Mouse (Mus musculus) layer of hippocampus, adult 9-10 months (tissue): ENCODE data around the gene Gm17482.

Source experiments
- DNase-seq: peaks from one replicate; pipeline ENCODE4 v3.0.0; 2022; ENCODE audit warnings: low spot score

The Gm17482 gene

DNA sequence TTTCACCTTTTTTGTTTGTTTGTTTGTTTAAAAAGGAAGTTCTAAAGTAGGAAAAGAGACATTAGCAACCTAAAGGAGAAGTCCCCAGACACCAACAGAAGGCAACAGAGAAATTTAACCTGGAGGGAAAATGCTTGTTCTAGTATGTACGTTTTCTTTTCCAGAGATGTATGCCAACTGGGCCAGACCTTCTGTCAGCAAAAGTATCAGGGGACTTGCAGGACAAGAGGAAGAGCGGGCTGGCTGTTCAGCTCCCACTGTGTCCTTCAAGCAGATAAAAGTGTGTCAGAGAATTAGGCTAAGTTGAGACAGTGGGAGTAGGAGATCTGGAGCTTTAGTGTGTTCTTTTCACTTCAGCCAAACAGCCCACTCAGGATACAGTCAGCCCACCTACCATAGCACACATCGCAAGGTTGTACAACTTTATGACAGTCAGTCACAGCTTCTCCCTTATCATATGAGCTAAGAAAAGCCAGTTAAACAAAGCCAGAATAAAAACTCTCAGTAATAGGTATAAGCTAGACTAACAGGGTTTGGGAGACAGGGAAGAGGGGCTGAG lies 18.4 kb downstream of the Gm17482 start:
- DNase-seq: no peak

DNA sequence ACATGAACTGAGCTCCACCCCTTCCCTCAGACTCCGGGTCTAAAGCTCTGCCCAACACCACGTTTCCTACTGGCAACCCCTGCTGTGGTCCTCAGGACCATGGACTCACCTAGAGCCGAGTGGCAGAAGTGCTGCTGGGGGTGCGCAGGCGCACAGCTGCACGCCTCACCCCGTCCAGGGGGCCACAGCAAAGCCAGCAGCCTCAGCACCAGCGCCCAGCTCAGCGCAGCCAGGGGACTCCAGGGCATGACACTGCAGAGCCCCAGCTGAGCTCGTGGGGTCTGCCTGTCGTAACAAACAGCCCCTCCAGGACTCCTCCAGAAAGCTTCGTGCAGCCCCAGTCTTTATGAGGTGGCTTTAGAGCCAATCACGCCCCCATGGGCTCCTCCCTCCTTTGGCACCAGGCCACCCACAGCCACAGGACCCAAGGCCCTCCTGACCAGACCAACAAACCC lies 24.4 kb downstream of the Gm17482 start:
- no peak for DNase-seq

DNA sequence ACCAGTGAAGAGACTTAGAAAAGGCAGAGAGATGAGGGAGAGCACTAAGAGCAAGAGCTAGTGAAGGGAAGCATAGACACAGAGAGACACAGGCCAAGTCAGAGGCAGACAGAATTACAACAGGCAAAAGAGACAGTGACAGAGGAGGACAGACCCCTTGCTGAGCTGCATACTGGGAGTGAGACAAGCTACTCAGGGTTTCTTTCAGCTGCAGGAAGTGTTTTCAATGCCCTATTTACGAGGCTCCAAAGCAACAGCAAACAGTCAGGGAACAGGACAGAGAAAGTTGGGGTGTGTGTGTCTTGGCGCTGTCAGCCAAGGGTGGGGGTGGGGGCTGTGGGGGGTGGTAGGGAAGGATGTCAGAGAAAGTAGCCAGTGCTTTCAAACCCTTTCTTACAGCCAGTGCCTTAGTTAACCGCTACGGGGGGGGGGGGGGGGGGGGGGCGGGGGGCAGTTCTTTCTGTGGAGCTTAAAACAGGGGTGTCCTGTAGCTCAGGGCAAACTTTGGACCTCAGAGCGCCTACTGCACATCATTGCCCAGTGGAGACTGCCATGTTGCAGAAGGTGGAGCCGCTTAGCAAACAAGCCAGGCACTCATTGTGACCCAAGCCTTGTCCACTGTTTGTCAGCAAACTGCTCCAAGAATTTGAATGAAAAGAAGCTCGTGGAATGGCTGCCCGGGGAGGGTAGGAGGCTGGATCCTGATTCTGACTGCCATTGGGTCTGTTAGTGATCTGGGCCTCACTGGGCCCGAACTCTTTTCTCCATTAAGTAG lies 25.1 kb downstream of the Gm17482 start, which contains the start of gene Timp4:
Gene Timp4, minus strand, starts transcription at position 107 of the 775 bp plus-strand sequence.
- no peak for DNase-seq

DNA sequence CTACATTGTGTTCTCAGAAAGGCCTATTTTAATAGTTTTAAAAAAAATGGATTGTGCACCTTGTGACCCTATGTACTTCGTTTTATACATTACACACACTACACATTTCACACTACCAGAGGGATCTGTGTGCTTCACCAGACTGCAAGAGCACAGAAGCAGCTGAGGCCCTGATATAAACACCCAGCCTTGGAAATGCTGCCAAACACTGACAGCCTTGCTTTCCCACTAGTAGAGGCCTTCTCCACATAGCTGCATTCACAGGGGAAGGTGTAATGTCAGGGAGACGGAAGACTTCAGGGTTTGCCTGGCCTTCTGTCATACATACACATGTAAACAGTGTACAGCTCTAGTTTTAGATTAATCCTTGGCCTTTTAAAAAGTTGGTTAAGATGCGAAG lies 28.0 kb downstream of the Gm17482 start:
- no peak for DNase-seq

DNA sequence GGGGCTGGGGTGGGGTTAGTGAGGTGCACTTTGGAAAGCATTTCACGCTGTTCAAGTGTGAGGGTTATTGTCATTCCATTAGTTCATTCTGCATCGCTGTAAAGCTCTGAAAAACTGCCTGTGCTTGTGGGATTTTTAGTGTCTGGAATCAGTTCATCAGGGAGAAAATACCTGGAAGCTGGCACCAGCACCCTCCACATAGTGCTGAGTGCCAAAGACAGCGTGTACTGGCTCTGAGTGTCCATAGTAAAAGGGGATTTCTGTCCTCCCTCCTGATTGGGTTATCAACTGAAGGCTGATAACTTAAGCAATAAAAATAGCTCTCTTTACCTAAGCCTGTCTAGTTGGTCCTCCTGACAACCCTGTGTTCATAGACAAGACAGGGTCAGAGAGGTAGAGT lies 33.4 kb downstream of the Gm17482 start:
- no peak for DNase-seq

DNA sequence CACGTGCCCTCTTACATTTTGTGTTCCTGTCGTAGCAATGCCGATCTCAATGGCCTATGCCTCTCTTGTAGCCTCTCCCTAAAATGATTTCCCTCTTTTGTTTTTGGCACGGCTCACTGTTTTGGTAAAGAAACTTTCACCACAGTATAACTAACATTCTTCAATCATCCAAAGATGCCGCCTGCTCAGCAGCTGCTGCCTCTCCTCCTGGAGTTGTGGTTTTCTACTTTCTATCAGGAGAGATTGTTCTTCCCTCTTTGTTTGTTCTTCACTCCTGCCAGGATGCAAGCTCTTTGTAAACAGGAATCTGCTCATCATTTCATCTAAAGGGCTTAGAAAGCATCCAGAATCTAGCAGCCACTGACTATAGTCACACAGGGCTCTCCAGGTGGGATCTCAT lies 39.6 kb downstream of the Gm17482 start:
- DNase-seq: no peak

DNA sequence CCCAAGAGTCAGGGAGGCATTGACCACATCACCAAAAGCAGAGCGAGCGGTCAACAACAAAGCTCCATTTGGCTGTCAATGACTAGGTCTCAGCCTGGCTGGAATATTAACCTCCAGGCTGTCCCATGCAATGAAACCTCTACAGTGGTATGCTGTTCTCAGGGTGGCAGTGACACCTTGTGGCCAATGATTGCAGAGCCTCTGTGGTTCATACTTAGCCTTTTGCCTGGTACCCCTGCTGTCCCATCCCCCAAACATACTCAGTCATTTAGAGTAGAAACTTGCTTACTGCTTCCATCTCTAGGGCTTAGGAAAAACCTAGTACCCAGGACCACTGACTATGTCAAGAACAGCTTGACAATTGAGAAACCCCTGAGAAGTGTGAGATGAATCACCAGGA lies 40.8 kb downstream of the Gm17482 start:
- DNase-seq: peak; percentile 70

DNA sequence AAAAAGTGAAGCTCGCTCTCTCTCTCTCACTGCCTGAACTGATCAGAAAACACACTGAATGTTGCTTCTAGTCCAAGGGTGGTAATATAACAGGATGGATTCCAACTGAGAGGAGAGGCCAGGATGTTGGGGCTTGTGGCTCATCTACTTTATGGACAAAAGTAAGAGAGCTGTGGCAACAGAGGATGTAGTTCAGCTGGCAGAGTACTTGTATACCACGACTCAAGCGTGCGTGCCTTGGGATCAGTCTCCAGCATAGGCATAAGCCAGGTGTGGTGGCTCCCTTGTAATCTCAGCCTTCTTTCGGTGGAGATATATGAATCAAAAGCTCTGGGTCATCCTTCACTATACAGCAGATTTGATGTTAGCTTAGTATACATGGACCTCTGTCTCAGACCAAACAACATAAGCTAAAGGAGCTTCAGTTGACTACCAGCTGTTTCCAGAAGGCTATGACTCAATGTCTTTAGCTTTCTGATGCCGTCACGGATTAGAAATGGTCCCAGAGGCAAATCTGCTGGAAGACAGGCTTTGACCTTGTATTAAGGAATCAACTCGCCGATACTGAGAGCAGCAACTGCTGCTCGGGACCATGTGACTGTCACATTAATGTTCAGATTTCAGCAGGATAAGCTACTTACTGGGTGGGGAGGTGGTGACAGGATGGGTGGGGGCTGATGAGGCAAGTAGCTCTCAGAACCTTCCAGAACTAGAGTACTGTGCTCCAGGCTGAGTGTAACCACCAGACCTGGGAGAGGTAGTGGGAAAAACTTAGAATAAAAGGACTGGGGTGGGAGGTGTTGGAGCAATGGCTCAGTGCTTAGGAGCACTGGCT lies 41.6 kb downstream of the Gm17482 start:
- DNase-seq: no peak

DNA sequence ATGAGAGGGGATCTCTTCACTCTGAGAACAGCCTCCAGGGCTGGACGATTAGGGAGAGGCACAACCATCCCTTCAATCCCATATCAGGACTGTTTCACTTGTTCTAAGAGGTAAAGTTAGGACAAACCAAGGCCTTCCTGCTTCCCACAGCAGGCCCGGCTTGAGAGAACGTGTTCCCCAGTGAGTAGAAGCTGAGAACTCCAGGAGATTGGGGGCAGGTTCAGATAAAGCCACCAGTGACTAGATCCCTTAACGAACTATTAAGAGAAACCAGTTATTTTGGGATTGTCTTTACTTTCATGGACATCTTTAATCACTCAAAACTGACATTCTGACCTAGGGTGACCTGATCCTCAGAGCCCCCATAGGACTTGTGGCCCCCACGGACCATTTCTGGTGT lies 42.4 kb downstream of the Gm17482 start:
- no peak for DNase-seq

DNA sequence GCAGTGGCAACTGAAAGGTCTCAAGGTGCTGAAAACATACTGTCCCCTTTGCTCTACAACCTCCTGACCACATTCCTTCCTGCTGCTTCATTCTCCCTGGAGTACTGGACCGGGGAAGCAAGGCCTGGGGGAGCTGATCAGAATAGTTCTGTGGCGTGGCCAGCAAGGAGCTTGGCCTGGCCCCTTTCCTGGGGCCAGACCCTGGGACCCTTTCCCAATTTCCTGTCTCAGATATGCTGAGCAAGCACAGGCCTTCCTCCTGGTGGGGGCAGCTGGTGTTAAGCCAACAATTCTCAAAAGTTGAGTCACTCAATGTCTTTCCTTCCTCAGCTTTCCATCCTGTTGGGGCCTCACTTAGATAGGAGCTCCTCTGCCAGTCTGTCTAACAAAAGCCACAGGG lies 42.9 kb downstream of the Gm17482 start:
- no peak for DNase-seq

DNA sequence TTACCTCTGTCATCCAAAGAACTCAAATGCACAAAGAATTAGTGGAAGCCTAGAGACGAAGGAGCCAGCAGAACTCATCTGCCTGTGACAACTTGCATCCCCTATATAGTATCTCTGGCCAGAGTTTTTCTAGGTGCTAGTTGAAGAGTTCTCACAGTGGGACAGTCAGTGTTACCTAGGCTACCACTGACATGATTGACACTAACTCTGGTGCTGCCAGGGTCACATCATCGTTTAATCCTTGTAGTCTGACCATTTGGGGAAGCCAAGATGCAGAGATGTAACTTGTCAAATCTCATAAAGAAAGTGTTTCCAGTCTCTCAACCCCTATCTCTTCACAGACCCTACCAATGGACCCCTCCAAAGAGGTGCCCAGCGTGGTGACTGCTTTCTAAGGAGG lies 44.2 kb downstream of the Gm17482 start:
- DNase-seq: no peak

DNA sequence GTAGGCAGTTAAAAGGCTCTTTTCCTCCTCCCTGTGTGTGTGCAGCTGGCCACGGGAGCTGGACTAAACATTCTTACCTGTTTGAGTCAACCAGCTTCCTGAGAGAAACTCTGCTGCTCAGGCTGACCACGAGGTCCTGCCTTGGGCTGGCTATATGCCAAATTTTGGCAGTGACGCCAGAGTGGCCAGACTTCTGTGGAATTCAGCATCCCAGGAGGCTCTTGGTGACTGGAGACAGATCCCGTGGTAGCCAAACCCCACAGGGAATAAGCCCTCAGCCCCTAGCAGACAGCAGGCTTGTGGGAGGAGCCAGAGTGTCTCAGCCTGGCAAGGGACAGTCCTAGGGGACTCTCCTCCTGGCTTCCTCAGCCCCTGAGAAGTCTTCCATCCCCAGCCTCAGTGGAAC lies 44.7 kb downstream of the Gm17482 start:
- DNase-seq: no peak

DNA sequence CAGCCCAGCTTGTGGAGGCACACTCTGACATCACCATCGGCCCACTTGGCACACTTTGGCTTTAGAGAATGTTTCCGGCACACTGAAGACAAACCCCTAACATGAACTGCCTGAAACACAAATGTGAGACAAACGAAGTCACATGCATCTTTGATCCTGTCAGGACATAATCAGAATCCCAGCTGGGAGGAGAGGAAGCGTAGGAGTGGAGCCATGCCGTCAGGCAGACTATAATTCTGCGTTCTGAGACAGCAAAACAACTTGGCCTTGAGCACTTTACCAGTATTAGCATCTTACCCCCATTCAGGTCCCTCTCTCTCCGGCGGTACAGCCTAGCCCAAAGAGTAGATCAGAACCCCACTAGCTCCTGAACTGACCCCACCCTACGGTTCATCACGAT lies 46.2 kb downstream of the Gm17482 start:
- DNase-seq: no peak

DNA sequence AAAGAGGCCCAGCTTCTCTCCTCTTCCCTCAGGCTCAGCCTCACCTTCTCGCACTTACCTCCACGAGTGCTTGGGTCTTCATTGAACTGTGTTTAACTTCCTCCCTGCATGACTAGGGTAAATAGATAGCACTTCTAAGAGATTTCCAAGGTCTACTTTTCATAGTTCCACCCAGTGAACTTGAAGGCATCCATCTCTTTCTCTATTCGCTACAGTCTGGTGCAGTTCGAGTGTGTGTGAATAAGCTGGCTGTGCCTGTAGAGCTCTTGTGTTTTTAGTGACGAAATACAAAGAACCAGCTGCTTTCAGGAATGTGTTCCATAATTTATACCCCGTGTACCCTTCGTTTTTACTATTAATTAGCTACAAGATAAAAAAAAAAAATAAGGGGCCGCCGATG lies 47.6 kb downstream of the Gm17482 start:
- DNase-seq: no peak

DNA sequence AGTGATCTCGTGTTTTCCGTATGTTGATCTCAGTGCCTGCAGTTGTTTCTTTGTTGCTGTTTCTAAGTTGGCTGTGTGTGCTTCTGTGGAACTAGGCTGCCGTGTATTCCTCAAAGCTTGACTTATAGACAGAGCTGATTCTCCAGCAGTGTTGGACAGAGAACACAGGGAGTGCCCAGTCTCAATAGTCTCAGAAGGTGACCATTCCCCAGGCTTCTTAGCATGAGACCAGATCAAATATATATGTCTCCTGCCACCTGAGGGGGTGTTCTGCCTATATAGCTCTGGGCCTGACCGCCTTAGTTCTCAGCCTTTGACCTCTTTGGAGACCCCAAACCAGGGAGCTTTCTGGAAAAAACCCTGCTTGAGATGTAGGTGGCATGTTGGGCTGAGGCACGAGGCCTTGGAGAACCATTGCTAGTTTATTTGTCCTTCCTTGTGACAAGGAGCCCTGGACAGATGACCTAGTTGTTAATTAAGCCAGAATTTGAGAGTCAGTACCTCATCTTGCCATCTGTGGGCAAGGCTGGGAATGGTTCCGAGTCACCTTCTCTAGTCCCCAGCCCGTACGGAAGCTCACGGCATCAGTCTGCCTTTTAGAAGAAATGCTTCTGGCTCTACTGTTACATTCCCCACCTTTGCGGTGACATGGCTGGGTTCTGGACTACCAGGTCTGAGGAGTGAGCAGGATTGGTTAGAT lies 48.1 kb downstream of the Gm17482 start:
- no peak for DNase-seq

DNA sequence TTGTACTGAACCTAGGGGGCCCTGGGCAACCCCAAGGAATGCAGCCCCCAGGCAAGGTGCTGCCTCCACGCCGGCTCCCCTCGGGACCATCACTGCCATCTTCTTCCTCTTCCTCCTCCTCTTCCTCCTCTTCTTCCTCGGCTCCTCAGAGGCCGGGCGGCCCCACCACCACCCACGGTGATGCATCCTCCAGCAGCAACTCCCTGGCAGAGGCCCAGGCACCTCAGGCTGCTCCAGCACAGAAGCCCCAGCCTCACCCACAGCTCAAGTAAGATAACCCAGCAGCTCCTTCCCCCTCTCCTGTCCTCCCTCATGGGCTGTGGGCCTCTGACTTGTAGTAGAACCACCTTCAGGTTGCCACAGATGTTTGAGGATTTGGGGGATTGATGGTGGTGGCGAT lies 50.9 kb downstream of the Gm17482 start:
- DNase-seq: no peak

DNA sequence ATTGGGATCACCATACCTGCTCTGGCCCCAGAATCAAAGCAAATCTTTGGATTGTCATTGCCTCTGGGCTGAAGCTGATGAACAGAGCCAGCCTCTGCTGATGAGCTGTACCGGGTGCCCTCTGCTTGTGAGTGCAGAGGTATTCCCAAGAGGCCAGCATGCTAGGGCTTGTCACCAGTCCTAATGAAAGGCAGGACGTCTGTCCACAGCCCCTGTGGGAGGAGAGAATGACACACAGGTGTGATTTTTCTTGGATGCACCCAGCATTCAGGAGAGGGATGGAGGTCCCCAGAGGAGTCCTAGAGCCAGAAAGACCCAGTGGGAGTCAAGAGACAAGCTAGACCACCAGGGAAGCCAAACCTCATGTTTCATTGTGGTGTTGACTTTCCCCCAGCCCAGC lies 52.5 kb downstream of the Gm17482 start:
- DNase-seq: no peak

DNA sequence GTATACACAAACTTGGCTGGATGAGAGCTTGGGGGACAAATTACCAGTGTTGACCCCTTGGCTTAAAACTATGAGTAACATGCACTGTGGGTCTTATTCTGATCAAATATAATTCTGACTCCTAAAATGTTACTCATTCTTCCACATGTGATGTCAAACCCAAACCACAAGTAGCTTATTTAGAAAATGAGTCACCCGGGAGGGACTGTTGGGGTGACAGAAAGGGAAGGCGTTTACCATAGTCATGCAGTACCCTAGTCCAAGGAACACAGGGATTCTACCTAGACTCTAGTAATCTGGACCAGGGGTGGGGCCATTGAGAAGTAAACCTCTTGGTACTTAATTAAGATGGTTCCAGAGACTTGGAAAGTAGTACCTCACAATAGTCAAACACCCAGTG lies 57.0 kb downstream of the Gm17482 start:
- DNase-seq: no peak

DNA sequence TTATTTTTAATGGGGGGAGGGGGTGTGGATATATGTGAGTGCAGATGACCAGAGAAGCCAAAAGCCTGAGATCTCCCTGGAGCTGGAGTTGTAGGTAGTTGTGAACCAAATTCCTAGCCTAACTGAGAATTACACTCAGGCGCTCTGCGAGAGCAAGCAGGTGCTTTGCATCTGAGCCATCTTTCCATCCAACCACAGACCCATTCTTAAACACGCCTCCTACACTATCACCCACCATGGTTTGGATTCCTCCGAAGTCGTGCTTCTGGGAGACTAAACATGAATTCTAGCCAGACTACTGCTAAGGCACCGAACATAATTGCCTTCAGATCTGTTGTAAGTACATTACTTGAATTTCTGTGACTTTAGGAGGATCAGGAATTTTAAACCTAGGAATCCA lies 59.3 kb downstream of the Gm17482 start:
- DNase-seq: no peak

DNA sequence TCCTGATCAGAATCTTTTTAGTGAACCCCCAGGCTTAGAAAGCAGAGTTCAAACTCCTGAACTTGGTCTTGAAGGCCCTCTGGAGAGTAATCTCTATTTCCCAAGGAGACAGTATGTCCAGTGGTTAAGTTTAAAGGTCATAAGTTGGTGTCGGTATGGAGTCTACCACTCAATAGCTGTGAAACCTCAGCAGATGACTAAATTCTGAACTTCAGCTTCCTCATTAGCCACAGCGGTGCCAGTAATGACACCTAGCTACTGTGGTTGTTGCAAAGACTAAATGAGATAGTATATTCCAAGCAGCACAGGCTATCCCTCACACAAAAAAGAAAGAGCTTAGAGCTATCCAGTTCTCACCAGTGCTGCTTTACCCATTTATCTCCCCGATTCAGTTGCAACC lies 61.1 kb downstream of the Gm17482 start:
- no peak for DNase-seq

DNA sequence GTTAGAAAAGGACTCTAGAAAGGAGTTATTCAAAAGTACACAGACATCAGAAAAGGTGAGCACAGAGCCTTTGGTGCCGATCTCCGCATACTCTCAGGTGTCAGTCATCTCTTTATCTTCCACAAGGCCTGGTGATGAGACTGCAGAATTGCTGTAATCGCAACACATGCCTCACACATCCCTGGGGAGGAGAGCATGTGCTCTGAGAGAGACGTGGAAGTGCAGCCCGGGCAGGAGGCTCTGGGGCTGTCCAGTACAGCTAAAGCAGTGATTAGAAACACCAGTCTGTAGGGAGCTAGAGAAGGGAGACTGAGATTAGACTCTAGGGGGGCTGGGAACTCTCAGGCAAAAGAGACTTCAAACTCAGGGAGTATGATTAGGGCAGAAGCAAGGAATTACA lies 63.4 kb downstream of the Gm17482 start:
- no peak for DNase-seq

DNA sequence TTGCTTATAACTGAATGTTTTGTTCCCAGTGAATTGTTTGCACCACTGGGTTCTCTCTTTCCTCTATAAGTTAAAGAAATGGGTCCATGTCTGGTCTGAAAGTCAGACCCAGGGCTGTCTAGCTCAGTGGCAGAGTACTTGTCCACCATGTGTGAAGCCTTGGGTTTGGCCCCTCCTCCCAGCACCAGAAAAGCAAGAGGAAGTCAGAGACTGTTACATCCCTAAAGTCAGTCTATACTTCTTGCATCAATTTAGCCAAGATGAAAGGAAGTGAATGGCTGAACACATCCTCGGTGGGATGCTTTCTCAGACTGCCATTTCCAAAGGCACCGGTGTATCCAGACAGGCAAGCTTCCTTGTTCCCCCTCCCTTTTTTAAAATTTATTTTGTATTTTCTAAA lies 63.9 kb downstream of the Gm17482 start:
- no peak for DNase-seq
